Mouse (Mus musculus) forebrain, embryonic 11.5 days (tissue): ENCODE data around the gene Pcyt1a. TPM values are rescaled to one million over a fixed set of nuclear protein-coding genes. Genes with fewer than 3 reads are reported as not detected.

Experiments used
- ATAC-seq: fragments of 200-750 bp; cut with Nextera tagmentation; replicated peaks from 2 replicates; pipeline ENCODE4 v1.8.0; 2017; ENCODE audit warnings: moderate TSS enrichment; ENCODE audit not compliant: low FRiP score
- DNase-seq: peaks from one replicate; pipeline ENCODE4 v3.0.0-alpha.2; 2017; ENCODE audit warnings: low spot score
- H3K27ac ChIP-seq: fragments of 300-500 bp; sonication (generic); 2 replicates; pipeline ENCODE4 v1.5.1; 2014; ENCODE audit warnings: low read depth, low read length
- H3K27me3 ChIP-seq: fragments of 300-500 bp; sonication (generic); 2 replicates; pipeline ENCODE4 v1.6.1; 2014; ENCODE audit warnings: mild to moderate bottlenecking, low read length, mixed read lengths; ENCODE audit not compliant: control insufficient read depth, insufficient read depth
- H3K36me3 ChIP-seq: fragments of 300-500 bp; sonication (generic); 2 replicates; pipeline ENCODE4 v1.6.1; 2014; ENCODE audit warnings: mild to moderate bottlenecking, low read length, moderate library complexity, mixed read lengths; ENCODE audit not compliant: control insufficient read depth, insufficient read depth
- H3K4me1 ChIP-seq: fragments of 300-500 bp; sonication (generic); replicated peaks from 2 replicates; pipeline ENCODE4 v1.6.1; 2014; ENCODE audit warnings: low read length, mixed read lengths; ENCODE audit not compliant: control insufficient read depth, insufficient read depth
- H3K4me2 ChIP-seq: fragments of 300-500 bp; sonication (generic); 2 replicates; pipeline ENCODE4 v1.6.1; 2014; ENCODE audit warnings: low read depth, mild to moderate bottlenecking, low read length, moderate library complexity, mixed read lengths; ENCODE audit not compliant: severe bottlenecking
- H3K4me3 ChIP-seq: fragments of 300-500 bp; sonication (generic); 2 replicates; pipeline ENCODE4 v1.5.1; 2014; ENCODE audit warnings: low read depth, low read length
- H3K9ac ChIP-seq: fragments of 300-500 bp; sonication (generic); 2 replicates; pipeline ENCODE4 v1.6.1; 2014; ENCODE audit warnings: low read length
- H3K9me3 ChIP-seq: fragments of 300-500 bp; sonication (generic); 2 replicates; pipeline ENCODE4 v1.6.1; 2016; ENCODE audit warnings: low read length, mixed read lengths; ENCODE audit not compliant: control insufficient read depth
- WGBS: fragments of 180-500 bp; shearing (Covaris S2); extraction: QIAGEN DNeasy Blood & Tissue Kit; methylation state at CpG from one replicate; pipeline ENCODE4 v1.1.7; 2014; 5-methylcytosine and 5-hydroxymethylcytosine counted together
- polyA plus RNA-seq: library from polyadenylated mRNA; unstranded; fragments of >200 nt; fragmentation: Nextera tagmentation; extraction: Ambion mirVana; gene quantifications from 2 replicates; pipeline ENCODE4 v1.2.1, GENCODE M21; 2014

Gene Pcyt1a
- polyA plus RNA-seq, 1 experiment from 2014 or later: 41.9 TPM

GRCm38 (mm10) chr16:32469404-32470105 is 38.8 kb downstream of the Pcyt1a start:
- H3K9ac ChIP-seq: no peak overlapping the region
- no peaks in the 10 kb centered on the region for H3K36me3 ChIP-seq
- no peak overlapping the region for H3K4me2 ChIP-seq
- 86% methylated on average over 5 of the region's 5 CpGs for WGBS
- DNase-seq (no peak), ATAC-seq (no peak)
- H3K4me1 ChIP-seq: no peaks in the 10 kb centered on the region; the same call in 1 of the 2 replicates
- H3K4me3 ChIP-seq: no peak overlapping the region
- H3K27ac ChIP-seq: no peak overlapping the region
- no peaks in the 10 kb centered on the region for H3K9me3 ChIP-seq
- no peaks in the 10 kb centered on the region for H3K27me3 ChIP-seq

DNA sequence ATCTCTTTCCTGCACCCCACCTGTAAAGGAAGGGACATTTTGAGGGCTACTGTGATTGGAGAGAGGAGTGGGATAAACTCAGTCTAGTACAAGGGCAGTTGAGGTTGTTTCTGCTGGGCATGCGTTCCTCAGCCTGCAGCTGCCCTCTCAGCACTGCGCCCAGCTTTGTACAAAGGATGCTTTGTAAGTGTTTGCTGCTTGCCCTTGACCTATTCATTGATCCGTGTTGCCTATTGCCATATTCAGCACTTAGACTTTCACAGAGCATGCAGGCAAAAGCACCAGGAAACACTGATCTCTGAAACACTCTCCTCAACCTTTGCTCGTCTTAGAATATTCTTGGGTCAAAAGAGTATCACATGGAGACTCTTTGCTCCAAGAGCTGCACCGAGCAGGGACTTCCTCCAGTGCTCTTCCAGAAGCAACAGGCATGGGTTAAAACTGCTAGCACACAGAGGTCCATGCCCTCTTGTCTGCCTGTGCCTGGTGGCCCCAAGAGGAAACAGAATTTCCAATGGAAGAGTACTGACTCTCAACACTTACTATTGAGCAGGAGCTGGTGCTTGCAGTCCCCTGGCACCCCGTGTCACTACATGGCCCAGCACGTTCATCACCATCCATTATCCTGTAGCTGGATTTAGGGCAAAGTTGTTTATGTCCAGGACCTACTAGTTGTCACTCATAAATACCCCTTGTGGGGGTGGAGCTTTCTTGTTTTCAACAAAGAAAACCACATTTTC is 41.7 kb downstream of the Pcyt1a start:
- H3K9me3 ChIP-seq: no peaks in the 10 kb centered on the region
- no peaks in the 10 kb centered on the region; the same call in 1 of the 2 replicates for H3K4me1 ChIP-seq
- no peaks in the 10 kb centered on the region for H3K36me3 ChIP-seq
- WGBS: 79% methylated on average over 7 of the region's 7 CpGs
- H3K27ac ChIP-seq: no peak overlapping the region
- H3K4me2 ChIP-seq: no peak overlapping the region
- DNase-seq (no peak), ATAC-seq (no peak)
- no peak overlapping the region for H3K4me3 ChIP-seq
- no peak overlapping the region for H3K9ac ChIP-seq
- H3K27me3 ChIP-seq: no peaks in the 10 kb centered on the region

GRCm38 (mm10) chr16:32477315-32477714 is 46.6 kb downstream of the Pcyt1a start:
- Histone ChIP-seq H3K9ac (no peak overlapping the region), H3K4me2 (no peak overlapping the region), H3K27me3 (no peaks in the 10 kb centered on the region), H3K4me3 (no peak overlapping the region), H3K4me1 (no peaks in the 10 kb centered on the region; the same call in 1 of the 2 replicates), H3K36me3 (no peaks in the 10 kb centered on the region), H3K27ac (no peak overlapping the region), H3K9me3 (no peaks in the 10 kb centered on the region)
- ATAC-seq (no peak), DNase-seq (no peak)
- 95% methylated on average over 6 of the region's 6 CpGs for WGBS

GRCm38 (mm10) chr16:32479415-32479814 is 48.7 kb downstream of the Pcyt1a start:
- no peak overlapping the region for H3K9ac ChIP-seq
- ATAC-seq: no peak
- H3K27ac ChIP-seq: no peak overlapping the region
- H3K27me3 ChIP-seq: no peaks in the 10 kb centered on the region
- no peak overlapping the region for H3K4me2 ChIP-seq
- no peak for DNase-seq
- H3K4me1 ChIP-seq: no peaks in the 10 kb centered on the region
- H3K4me3 ChIP-seq: no peak overlapping the region
- no peaks in the 10 kb centered on the region for H3K36me3 ChIP-seq
- WGBS: 77% methylated on average over 2 of the region's 2 CpGs
- no peaks in the 10 kb centered on the region for H3K9me3 ChIP-seq

GRCm38 (mm10) chr16:32484431-32484871 is 53.7 kb downstream of the Pcyt1a start:
- Histone ChIP-seq H3K4me2 (no peak overlapping the region), H3K4me3 (no peak overlapping the region), H3K36me3 (no peaks in the 10 kb centered on the region), H3K4me1 (no peaks in the 10 kb centered on the region), H3K9me3 (no peaks in the 10 kb centered on the region), H3K27ac (no peak overlapping the region), H3K9ac (no peak overlapping the region), H3K27me3 (no peaks in the 10 kb centered on the region)
- DNase-seq: no peak
- no peak for ATAC-seq
- WGBS: 51% methylated on average over 7 of the region's 7 CpGs

DNA sequence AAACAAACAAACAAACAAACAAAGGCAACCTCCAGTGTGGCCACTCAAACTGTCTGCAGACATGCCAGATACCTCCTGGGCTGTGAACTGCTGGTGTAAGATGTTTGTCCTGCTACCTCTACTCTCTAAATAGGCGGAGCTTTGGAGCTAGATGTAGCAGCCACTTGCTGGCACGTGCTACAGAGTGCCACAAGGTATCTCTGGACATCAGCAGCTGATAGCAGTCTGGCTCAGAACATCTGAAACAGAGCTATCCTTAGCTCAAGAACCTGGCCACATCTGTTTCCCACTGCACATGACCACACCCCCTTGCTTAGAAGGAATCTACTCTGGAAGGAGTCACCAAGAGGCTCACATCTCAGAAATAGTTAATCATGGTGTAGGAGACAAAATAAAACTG is 54.5 kb downstream of the Pcyt1a start:
- no peaks in the 10 kb centered on the region for H3K27me3 ChIP-seq
- ATAC-seq (no peak), DNase-seq (no peak)
- 82% methylated on average over 2 of the region's 2 CpGs for WGBS
- H3K9ac ChIP-seq: no peak overlapping the region
- H3K4me3 ChIP-seq: no peak overlapping the region
- H3K27ac ChIP-seq: no peak overlapping the region
- H3K4me1 ChIP-seq: no peaks in the 10 kb centered on the region
- H3K36me3 ChIP-seq: no peaks in the 10 kb centered on the region
- no peak overlapping the region for H3K4me2 ChIP-seq
- no peaks in the 10 kb centered on the region for H3K9me3 ChIP-seq

GRCm38 (mm10) chr16:32486046-32486445 is 55.3 kb downstream of the Pcyt1a start:
- Histone ChIP-seq H3K4me3 (no peak overlapping the region), H3K27ac (no peak overlapping the region), H3K9me3 (no peaks in the 10 kb centered on the region), H3K9ac (no peak overlapping the region), H3K4me2 (no peak overlapping the region), H3K36me3 (no peaks in the 10 kb centered on the region), H3K27me3 (no peaks in the 10 kb centered on the region), H3K4me1 (no peaks in the 10 kb centered on the region)
- DNase-seq (no peak), ATAC-seq (no peak)
- 81% methylated on average over 6 of the region's 6 CpGs for WGBS

- Histone ChIP-seq H3K9ac (no peak within 1 kb of the TSS), H3K4me3 (no peak within 1 kb of the TSS), H3K27me3 (no peaks in the 10 kb centered on the region), H3K9me3 (no peaks in the 10 kb centered on the region), H3K4me2 (no peak within 1 kb of the TSS), H3K27ac (no peak within 1 kb of the TSS), H3K4me1 (no peaks in the 10 kb centered on the region), H3K36me3 (no peaks in the 10 kb centered on the region)
- no peak for DNase-seq
- ATAC-seq: no peak
- WGBS: 71% methylated on average over 15 of the region's 15 CpGs
These were observed 56.8 kb downstream of the Pcyt1a start, which contains the start of gene Slc51a for GRCm38 (mm10) chr16:32487234-32488111. Gene Slc51a, minus strand, starts transcription at chr16:32487879.
